Mouse (Mus musculus) right cerebral cortex, postnatal 4 days (tissue): ENCODE data around the gene Tipin.
A peak's percentile ranks its signal among the peaks of the same experiment; 100 is the strongest.
"Not testable (repeated sequence)": the region's sequence is repeated elsewhere in the genome, so short reads cannot be mapped to it uniquely, and the experiment has no call there.

ENCODE experiments used
- DNase-seq: peaks from one replicate; pipeline ENCODE4 v3.0.0-alpha.2; 2022

Gene Tipin

DNA sequence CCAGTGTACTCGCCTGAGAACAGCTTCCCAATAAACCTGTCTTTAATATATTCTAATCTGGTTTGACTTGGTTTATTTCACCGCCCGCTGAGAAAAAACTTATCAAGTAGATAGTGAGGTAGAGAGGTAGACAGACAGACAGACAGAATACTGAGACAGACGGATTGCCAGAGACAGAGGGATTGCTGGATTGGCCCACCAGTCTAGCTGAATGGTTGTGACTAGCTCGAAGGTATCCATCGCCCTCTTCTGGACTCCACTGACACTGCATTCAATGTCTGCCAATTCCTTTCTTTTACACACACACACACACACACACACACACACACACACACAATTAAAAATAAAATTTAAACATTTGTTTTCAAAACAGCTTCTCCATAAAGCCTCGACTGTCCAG, 8.8 kb upstream of the Tipin start:
- DNase-seq: peak; percentile 36

DNA sequence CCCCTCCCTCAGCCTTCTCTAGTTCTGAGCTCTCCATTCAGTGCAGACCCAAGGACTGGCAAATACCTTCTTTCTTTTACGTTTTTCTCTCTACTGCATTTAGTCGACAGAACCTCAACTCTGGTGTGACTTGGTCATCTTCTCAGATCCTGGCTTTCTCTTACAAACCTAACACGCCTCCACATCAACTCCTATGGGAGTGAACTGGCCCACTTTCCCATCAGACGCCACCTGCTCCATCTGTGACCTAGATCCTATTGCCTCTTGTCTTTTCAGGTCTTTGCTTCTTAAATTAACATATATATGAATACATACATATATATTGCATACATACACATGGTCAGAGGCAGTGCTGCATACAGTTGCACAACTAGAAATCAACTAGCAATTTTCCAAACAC, 7.6 kb upstream of the Tipin start:
- DNase-seq: no peak

DNA sequence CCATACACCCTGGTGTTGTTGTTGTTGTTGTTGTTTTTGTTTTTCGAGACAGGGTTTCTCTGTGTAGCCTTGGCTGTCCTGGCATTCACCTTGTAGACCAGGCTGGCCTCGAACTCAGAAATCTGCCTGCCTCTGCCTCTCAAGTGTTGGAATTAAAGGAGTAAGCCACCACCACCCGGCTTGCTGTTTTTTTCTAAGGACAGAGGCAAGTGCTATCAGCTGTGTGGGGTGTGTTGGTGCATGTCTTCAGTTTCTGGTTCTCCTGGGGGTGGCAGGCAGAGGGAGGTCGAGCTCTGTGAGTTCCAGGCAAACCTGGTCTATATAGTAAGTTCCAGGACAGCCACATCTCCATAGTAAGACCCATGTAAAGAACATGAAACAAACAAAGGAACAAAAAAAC, 7.1 kb upstream of the Tipin start:
- DNase-seq: no peak

DNA sequence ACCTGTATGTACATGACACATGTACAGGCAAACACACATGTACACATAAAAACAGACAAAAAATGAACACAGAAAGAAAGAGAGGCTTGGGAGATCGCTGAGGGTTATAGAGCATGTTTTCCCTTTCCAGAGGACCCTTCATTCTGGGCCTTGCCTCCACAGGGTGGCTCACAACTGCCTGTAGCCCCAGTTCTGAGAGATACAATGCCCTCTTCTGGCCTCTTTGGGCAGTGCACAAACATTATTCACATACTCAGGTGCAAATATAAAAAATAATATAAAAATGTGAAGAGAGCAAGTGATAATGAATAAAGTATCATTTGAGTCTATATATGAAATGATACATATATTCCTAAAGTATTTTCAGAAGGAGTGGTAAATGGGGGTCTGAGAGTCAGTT, 6.5 kb upstream of the Tipin start:
- DNase-seq: peak; percentile 18

DNA sequence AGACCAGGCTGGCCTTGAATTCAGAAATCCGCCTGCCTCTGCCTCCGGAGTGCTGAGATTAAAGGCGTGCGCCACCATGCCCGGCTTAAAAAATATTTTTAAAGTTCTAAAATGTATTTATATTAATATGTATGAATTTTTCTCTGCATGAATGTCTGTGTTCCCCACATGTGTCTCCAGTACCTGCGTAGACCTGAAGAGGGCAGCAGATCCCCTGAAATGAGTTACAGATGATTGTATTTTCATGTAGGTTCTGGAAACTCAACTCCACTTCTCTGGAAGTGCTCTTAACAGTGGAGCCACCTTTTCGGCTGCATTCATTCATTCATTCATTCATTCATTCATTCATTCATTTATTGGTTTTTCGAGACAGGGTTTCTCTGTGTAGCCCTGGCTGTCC, 3.7 kb upstream of the Tipin start:
- peak; percentile 83 for DNase-seq

DNA sequence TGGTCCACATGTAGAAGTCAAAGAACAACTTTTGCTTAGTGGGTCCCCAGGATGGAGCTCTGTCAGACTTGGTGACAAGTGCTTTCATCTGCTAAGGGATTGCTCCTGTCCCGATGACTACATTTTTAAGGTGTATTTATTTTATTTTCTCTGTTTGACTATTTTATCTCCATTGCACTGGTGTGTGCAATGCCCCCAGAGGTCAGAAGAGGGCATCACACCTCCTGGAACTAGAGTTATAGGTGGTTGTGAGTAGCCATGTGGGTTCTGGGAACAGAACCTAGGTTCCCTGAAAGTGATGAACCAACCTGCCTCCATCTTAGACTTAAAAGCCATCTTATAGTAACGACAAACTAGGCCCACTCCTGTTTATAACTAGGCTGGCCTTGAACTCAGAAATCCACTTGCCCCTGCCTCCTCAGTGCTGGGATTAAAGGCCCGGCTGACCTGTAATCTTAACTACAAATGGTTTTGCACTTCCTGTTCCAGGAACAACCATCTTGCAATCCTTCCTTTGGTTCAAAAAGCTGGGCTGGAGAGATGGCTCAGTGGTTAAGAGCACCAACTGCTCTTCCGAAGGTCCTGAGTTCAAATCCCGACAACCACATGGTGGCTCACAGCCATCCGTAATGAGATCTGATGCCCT, 2.6 kb upstream of the Tipin start:
- DNase-seq: no peak

DNA sequence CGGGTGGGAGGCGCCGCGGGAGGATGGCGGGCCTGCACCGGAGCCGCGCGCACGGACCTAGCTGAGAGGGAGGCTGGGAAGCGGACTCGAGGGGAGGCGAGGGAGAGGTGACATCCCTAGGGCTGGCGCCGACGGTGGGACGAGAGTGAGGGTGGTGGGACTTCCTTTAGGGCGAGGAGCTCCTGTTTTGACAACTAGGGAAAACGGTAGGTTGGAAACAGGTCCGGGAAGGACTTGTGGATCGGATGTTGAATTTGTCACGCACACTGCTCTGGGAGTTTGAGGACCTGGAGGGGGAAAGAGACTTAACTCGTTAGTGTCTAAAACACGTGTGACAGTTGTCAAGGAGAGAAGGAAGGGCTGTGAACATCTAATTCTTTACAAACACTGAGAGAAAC, 399 bp downstream of the Tipin start:
- no peak for DNase-seq

DNA sequence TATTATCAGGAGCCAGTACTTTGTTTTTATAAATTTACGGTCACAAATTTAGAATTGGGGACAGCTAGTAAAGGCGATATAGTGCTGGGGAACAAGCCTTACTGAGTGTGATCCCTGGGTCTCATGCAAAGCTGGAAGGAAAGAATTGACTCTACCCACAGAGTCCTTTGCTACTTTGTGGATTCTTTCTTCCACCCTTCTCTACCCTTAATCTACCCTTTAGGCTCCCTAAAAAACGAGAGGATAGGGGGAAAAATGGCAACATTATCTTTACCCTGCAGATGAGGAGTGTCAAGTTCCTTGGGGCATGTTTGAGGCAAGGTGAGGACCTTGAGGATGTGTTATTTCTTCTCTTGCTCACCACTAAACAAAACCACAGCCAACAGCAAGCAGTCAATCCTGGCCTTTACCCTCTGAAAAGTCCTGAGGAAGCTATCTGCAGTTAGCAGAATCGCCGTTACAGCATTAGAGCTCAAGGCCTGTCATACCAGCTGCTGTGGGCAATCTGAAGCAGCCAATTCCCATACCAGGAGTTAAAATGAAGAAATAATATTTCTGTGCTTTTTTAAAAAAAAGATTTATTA, 1.1 kb downstream of the Tipin start:
- no peak for DNase-seq

DNA sequence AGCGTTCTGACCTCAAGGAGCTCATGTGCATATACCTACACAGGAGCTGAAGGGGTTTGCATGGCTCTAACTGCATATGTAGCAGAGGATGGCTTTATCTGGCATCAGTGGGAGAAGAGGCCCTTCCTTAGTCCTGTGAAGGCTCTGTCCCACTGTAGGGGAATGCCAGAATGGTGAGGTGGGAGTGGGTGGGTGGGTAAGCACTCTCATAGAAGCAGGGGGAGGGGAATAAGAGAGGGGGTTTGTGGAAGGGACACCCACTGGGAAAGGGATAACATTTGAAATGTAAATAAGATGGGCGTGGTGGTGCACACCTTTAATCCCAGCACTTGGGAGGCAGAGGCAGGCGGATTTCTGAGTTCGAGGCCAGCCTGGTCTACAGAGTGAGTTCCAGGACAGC, 21.7 kb downstream of the Tipin start:
- DNase-seq: not testable (repeated sequence)

DNA sequence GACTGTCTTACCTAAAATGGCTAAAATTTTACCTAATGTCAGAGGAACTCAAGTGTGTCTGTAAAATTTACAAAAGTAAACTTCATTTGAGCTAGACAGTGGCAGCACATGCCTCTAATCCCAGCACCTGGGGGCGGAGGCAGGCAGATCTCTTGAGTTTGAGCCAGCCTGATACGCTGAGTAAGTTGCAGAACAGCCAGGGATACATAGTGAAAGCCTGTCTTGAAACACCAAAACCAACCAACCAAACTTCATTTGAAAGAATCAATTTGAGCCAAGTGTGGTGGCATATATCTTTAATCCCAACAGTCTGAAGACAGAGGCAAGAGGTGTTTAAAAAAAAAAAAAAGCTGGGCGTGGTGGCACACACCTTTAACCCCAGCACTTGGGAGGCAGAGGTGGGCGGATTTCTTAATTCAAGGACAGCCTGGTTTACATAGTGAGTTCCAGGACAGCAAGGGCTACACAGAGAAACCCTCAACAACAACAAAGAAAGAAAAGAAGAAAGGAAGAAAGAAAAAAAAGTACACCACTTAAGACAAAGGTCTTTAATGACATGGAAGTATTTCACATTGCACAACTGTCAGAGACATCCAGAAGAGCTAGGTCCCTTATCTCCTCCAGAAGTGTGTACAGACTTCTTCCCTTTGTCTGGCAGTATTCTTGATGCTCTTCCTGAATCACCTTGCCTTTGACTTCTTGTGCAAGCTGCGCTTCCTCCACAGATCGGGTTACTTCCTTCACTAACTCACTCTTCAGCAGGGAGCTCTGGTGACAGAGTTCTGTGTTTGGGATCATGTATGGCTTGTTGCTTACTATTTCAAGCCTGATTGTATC, 25.3 kb downstream of the Tipin start:
- no peak for DNase-seq

DNA sequence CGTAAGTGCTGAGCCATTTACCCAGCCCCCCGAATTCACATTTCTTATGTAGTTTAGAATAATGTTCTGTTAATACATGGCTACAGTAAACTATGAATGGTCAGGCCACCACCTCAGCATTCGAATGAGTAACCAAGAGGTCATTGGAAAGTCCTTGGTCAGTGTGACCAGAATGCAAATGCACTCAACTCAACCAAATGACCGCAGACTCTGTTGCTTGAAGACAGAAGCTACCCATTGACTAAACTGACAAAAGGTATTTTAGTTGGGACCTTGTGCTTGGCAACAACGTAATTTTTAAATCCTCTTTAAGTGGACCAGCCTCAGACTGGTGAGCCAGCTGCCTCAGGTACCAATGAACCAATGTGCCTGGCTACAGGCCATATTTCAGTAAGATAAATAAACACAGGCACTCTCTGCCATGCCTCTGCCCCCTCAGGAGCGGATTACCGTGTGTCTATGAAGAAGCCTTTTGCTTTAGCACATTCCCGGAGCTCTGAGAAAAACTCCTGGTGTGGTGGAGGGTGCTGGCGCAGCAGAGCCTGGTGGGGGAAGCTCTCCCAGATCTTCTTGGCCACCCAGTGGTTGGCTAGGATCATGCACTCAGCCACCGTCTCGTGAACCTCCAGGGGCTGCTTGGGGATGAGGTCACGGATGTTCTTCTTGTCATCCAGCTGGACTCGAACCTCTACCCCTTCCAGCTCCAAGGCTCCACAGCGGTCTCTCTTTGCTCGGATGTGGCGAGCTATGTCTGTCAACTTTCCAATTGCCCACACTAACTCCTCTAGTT, 29.8 kb downstream of the Tipin start:
- peak; percentile 11 for DNase-seq

DNA sequence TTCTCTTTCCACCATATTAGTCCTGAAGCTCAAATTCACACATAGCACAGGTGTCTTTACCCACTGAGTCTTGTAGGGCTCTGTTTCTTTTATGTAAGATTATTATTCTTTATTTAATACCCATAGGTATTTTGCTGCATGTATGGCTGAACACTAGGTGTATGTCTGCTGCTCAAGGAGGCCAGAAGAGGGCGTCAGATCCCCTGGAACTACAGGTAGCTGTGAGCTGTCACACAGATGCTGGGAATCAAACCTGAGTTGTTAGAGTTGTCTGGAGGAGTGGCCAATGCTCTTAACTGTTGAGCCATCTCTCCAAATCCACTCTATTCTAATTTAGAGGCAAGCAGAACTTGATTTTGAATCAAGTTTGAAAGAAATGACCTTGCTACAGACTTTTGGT, 30.7 kb downstream of the Tipin start:
- DNase-seq: no peak

DNA sequence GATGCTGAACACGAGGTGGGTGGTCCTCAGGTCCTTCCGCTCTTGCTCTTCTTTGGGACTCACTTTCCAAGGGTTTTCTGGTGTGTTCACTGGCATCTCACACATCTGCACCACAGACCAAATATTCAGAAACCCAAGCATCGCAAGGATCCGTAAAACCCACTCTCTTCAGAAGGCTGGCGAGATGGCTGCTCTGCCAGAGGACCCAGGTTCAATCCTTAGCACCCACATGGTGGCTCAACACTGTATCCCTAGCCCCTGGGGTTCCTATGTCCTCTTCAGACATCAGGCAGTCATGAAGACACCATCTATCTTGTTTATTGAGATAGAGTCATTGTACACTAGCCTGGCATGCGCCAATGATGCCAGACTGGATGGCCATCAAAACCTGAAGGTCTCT, 33.3 kb downstream of the Tipin start:
- no peak for DNase-seq

DNA sequence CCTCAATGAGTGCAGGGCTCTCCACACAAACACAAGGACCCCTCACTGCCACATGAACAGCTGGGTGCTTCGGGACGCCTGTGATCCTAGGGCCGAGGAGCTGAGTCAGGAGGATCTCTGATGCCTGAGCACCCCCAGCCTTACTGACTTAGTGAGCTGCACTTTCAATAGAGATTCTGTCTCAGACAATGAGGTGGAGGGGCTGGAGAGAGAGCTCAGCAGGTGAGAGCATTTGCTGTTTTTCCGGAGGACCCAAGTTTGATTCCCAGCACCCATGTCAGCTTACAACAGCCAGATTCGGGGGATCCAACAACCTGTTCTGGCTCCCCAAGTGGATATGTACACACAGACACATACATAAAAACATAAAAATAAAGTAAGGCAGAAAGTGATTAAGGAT, 35.6 kb downstream of the Tipin start:
- no peak for DNase-seq

DNA sequence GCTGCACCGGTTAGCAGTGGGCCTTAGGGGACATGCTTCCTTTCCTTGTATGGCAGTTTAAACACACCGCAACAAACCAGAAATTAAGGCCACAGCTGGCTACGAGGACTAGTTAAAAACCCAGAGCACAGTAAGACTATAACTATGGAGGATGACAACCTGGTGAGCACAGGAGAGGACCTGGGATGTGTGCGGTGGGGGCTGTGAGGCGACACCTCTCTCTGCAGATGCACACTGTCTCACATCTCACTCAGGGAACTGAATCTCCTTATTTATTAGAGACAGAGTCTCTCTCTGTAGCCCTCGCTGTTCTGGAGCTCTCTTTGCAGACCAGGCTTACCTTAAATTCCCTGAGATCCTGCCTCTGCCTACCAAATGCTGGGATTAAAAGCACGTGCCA, 42.6 kb downstream of the Tipin start:
- no peak for DNase-seq

DNA sequence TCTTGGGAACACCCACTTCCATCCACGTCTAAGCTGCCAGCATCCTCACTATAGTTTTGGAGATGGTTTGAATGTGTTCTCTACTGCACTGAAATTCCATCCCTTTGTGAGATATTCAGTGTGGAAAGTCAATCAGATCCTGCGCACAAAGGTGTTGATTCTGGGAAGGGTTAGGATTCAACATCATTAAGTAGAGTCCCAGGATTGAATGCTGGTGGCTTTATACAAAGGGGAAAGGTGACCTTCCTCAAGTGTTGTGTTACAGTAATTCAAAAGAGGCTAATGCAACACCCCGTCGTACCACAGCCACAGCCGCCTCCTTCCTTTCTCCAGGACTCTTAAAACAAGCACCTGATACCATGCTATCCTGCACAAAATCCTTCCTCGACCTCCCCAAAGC, 54.4 kb downstream of the Tipin start:
- no peak for DNase-seq

DNA sequence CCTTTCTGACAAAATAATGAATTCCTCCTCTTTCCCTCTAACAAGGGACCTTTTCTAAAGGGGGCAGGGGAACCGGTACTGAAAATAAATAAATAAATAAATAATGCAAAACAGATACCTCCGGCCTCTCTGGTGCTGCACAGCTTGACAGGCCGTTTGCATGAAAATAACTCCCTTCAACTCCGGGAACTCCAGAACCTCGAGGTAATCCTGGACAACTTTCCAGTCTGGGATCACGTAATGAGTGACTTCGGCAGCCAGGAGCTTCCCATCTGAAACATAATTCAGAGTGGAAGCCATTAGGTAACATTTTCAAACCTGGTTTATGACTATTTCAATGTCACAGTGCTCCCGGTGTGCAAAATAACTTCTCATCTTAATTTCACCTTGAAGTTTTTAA, 58.0 kb downstream of the Tipin start:
- no peak for DNase-seq

DNA sequence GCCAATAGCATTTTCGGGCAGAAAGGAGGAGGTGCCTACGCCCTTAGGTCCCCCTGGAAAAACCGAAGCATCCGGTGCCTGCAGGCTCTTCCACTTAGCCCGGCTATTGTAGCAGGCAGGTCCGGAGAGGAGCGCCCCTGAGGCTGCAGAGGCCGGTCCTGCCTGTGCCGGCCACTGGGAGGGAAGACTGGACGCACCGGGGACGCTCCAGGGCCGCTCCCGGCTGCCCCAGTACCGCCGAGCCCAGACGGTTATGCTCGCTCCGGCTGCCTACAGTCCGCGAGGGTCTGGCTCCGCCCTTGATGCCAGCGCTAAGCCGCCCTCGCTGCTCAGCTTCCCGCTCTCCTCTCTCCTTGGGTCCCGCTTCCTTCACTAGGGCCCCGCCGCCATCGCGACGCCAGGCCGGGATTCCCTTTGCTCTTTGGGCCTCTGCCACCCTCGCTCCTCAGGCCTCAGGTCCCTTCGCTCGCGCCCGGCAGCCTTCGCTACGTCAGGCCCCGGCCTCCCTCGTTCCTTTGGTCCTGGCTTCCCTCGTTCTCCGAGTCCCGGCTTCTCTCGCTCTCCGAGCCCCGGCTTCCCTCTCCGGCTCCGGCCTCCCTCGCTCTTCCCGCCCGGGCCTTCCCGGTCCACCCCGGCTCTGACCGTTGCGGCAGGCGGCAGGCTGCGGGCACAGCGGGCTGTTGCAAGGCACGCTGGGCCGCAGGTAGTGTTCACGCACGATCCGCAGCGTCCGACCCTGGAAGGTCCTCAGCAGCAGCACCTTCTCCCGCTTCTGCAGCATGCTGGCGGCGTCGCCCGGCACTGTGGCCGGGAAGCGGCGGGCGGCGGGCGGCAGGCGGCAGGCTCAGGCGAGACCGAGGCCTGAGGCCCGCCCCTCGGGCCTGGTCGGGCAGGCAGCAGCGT, 59.2 kb downstream of the Tipin start:
- DNase-seq: peak; percentile 72

DNA sequence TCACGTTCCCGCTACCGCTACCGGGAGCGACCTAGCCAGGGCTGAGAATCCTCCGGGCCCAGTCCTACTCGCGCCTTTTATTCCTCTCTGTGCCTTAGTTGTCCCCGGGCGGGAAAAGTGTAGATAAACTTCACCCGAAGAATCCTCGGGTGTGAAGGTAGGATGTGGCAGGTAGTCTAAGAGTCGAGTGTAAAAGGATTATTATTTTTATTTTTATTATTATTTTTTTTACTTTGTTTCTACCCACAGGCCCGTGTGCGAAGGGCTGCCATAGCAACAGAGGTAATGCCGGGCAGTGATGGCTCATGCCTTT, 59.8 kb downstream of the Tipin start, which contains the start of gene Dis3l:
TSS of gene Dis3l (minus strand) at position 35 of the 313 bp plus-strand sequence.
- DNase-seq: no peak

DNA sequence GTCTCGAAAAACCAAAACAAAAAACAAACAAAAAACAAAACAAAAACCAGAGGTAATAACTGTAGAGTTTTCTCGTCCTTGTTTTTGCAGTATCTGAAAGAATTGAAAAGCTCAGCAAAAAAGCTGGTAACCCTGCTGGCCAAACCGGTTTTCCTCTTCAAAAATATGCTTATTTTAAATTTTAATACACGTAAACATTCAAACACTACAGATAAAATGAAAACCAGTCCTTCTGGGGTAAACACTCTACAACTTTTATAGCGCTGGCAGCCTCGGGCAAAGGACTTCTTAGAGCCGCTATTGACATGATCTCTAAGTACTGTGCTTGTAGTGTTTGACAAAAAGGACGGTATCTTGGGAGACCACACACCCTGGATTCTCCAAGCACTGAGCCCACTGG, 60.3 kb downstream of the Tipin start:
- no peak for DNase-seq

DNA sequence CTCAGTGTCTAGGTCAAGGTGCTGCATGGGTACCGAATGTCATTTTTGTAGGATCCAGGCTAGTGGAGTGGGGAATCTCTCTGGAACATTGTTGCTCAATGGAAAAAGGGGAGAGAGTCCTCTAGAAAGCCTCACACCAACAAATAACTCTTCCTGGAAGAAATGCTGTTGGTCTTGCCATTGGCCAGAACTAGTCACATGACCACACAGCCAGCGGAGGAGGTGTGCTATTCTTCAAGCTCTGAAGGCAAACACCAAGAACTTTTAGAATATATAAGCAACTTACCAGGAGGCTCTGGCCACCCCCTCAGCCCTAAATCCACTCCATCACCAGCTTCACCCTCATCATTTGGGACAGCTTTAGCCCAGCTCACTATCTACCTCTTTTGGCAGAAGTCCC, 62.3 kb downstream of the Tipin start:
- no peak for DNase-seq

DNA sequence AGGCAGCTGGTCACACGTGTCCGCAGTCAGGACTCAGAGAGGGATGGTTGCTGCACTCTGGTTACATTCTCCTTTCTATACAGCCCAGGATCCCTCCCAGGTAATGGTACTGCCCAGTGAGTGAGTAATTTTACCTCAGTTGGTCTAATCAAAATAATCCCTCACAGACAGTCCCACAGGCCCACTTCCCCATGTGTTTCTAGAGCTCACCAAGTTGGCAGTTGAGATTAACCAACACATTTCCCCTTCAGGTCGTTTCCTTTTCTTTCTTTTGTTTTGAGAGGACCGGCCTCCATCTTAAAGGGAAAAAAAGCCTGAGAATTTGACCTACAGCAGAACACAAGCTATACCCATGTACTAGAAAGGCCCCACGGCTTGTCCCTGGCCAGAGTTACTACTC, 64.5 kb downstream of the Tipin start:
- DNase-seq: no peak

DNA sequence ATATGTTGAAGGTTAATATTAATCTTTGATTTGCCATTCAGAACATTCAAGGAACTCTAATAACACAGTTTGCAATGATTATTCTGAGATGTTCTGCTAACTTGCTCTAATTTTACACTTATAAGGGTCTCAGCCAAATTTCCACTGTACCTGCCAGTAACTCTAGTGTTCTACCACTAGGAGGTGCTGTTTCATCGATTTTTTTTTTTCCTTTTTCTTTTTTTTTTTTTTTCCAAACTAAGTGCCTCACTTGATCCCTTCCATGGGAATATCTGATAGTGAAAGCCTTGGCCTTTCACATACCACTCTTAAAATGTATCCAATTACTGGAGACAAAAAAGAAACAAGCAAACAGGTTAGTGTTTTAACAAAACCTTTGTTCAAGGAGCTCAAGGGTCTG, 66.0 kb downstream of the Tipin start:
- no peak for DNase-seq
